Mouse (Mus musculus): ENCODE measurements around the gene Naaladl1. TPM values are rescaled to one million over a fixed set of nuclear protein-coding genes. Genes with fewer than 3 reads are reported as not detected.
A peak's percentile ranks its signal among the peaks of the same experiment; 100 is the strongest.
"Not testable (repeated sequence)": the region's sequence is repeated elsewhere in the genome, so short reads cannot be mapped to it uniquely, and the experiment has no call there.

The Naaladl1 gene
- total RNA-seq, 2 experiments from 2014 or later: not detected

GRCm38 (mm10) chr19:6127760-6128341, 22.3 kb downstream of the Naaladl1 start, which contains the start of gene Snx15:
Snx15 (minus strand) TSS chr19:6128304.
- peak; percentile 88 to 93 for DNase-seq (ENCODE audit: low spot score in 2 of 2)

- DNase-seq (ENCODE audit: low spot score in 2 of 2): not testable (repeated sequence)
These were observed 25.0 kb downstream of the Naaladl1 start for GRCm38 (mm10) chr19:6130414-6131128.

- DNase-seq (ENCODE audit: low spot score in 2 of 2): no peak
These were observed 26.7 kb downstream of the Naaladl1 start for GRCm38 (mm10) chr19:6132171-6132827.

- DNase-seq (ENCODE audit: low spot score in 2 of 2): not testable (repeated sequence)
These were observed 27.6 kb downstream of the Naaladl1 start for GRCm38 (mm10) chr19:6133197-6133596.

GRCm38 (mm10) chr19:6136397-6136796, 30.8 kb downstream of the Naaladl1 start:
- no peak for DNase-seq (ENCODE audit: low spot score in 2 of 2)

- DNase-seq (ENCODE audit: low spot score in 2 of 2): no peak
These were observed 34.1 kb downstream of the Naaladl1 start for GRCm38 (mm10) chr19:6139701-6140100.

GRCm38 (mm10) chr19:6140374-6140677, 34.7 kb downstream of the Naaladl1 start:
- no peak for DNase-seq (ENCODE audit: low spot score in 2 of 2)

- DNase-seq (ENCODE audit: low spot score in 2 of 2): peak; percentile 84
These were observed 35.3 kb downstream of the Naaladl1 start, which contains the start of gene Batf2 for GRCm38 (mm10) chr19:6140678-6141393. Batf2 (plus strand) TSS chr19:6140983.

GRCm38 (mm10) chr19:6141394-6141749, 35.8 kb downstream of the Naaladl1 start, which contains the start of gene Arl2:
Arl2 (minus strand) TSS chr19:6141548.
- peak; percentile 61 to 65 for DNase-seq (ENCODE audit: low spot score in 2 of 2)

- no peak for DNase-seq (ENCODE audit: low spot score in 2 of 2)
These were observed 39.3 kb downstream of the Naaladl1 start for GRCm38 (mm10) chr19:6144842-6145241.

GRCm38 (mm10) chr19:6155174-6155573, 49.6 kb downstream of the Naaladl1 start:
- DNase-seq (ENCODE audit: low spot score in 2 of 2): no peak

- no peak for DNase-seq (ENCODE audit: low spot score in 2 of 2)
These were observed 50.8 kb downstream of the Naaladl1 start for GRCm38 (mm10) chr19:6156372-6156771.

GRCm38 (mm10) chr19:6157220-6157619, 51.6 kb downstream of the Naaladl1 start:
- DNase-seq (ENCODE audit: low spot score in 2 of 2): no peak

GRCm38 (mm10) chr19:6163872-6164547, 58.4 kb downstream of the Naaladl1 start:
- DNase-seq (ENCODE audit: low spot score in 2 of 2): no peak

Other genes starting within 250 kb of the Naaladl1 start
- 10 to 100 TPM; 21.1 to 42.8 TPM for gene Frmd8, start 230.5 kb upstream of the Naaladl1 start, total RNA-seq (2021)
- gene Slc25a45, start 228.0 kb upstream of the Naaladl1 start, total RNA-seq (2021): 10 to 100 TPM in 1 of 2 experiments, 1 to 10 TPM in 1; 4.9 to 19.0 TPM
- gene Tigd3, start 211.6 kb upstream of the Naaladl1 start, total RNA-seq (2021): 1 to 10 TPM in 1 of 2 experiments, under 1 TPM in 1; 0.90 to 1.1 TPM
- 100 to 1,000 TPM; 111 to 129 TPM for gene Dpf2, start 192.8 kb upstream of the Naaladl1 start, total RNA-seq (2021)
- 1 to 10 TPM; 5.2 to 8.0 TPM for gene Cdc42ep2, start 181.0 kb upstream of the Naaladl1 start, total RNA-seq (2021)
- 10 to 100 TPM; 15.5 to 16.8 TPM for gene Pola2, start 141.6 kb upstream of the Naaladl1 start, total RNA-seq (2021)
- gene Slc22a20, start 119.6 kb upstream of the Naaladl1 start, total RNA-seq (2021): not detected
- gene Capn1, start 89.9 kb upstream of the Naaladl1 start, total RNA-seq (2021): 10 to 100 TPM; 31.6 to 35.5 TPM
- gene Syvn1, start 59.2 kb upstream of the Naaladl1 start, total RNA-seq (2021): 10 to 100 TPM; 49.7 to 71.3 TPM
- 10 to 100 TPM; 53.3 to 59.7 TPM for gene Mrpl49, start 48.0 kb upstream of the Naaladl1 start, total RNA-seq (2021)
- 1,000 to 10,000 TPM; 1,067 to 1,157 TPM for gene Fau, start 47.9 kb upstream of the Naaladl1 start, total RNA-seq (2021)
- 10 to 100 TPM; 29.1 to 32.9 TPM for gene Znhit2, start 44.6 kb upstream of the Naaladl1 start, total RNA-seq (2021)
- gene Tm7sf2, start 37.4 kb upstream of the Naaladl1 start, total RNA-seq (2021): 10 to 100 TPM; 19.7 to 36.7 TPM
- gene Vps51, start 28.6 kb upstream of the Naaladl1 start, total RNA-seq (2021): 10 to 100 TPM; 51.6 to 58.8 TPM
- not detected for gene Tmem262, start 25.7 kb upstream of the Naaladl1 start, total RNA-seq (2021)
- gene Gm28374, start 23.5 kb upstream of the Naaladl1 start, total RNA-seq (2021): not detected
- gene Zfpl1, start 20.8 kb upstream of the Naaladl1 start, total RNA-seq (2021): 10 to 100 TPM; 29.8 to 34.1 TPM
- gene Cdca5, start 20.8 kb upstream of the Naaladl1 start, total RNA-seq (2021): under 1 TPM; 0.58 to 0.60 TPM
- not detected for gene AC131692.1, start 11.4 kb upstream of the Naaladl1 start, total RNA-seq (2021)
- 10 to 100 TPM; 12.9 to 17.2 TPM for gene Sac3d1, start 12.9 kb downstream of the Naaladl1 start, total RNA-seq (2021)
- 10 to 100 TPM; 26.8 to 28.1 TPM for gene Snx15, start 22.5 kb downstream of the Naaladl1 start, total RNA-seq (2021)
- gene Batf2, start 35.2 kb downstream of the Naaladl1 start, total RNA-seq (2021): 1 to 10 TPM; 1.6 to 3.1 TPM
- 10 to 100 TPM; 84.7 to 87.7 TPM for gene Arl2, start 35.8 kb downstream of the Naaladl1 start, total RNA-seq (2021)
- 1 to 10 TPM in 1 of 2 experiments, under 1 TPM in 1; 0.99 to 1.3 TPM for gene Majin, start 78.6 kb downstream of the Naaladl1 start, total RNA-seq (2021)
- gene Gpha2, start 120.6 kb downstream of the Naaladl1 start, total RNA-seq (2021): 10 to 100 TPM; 21.9 to 24.2 TPM
- gene Ppp2r5b, start 130.1 kb downstream of the Naaladl1 start, total RNA-seq (2021): 100 to 1,000 TPM in 1 of 2 experiments, 10 to 100 TPM in 1; 97.0 to 115 TPM
- gene Atg2a, start 135.9 kb downstream of the Naaladl1 start, total RNA-seq (2021): 10 to 100 TPM; 26.4 to 37.1 TPM
- 100 to 1,000 TPM; 112 to 157 TPM for gene Ehd1, start 170.9 kb downstream of the Naaladl1 start, total RNA-seq (2021)
- gene Cdc42bpg, start 200.7 kb downstream of the Naaladl1 start, total RNA-seq (2021): 10 to 100 TPM; 15.1 to 19.3 TPM
- 10 to 100 TPM; 48.2 to 54.2 TPM for gene Men1, start 229.2 kb downstream of the Naaladl1 start, total RNA-seq (2021)
- 10 to 100 TPM; 31.1 to 40.1 TPM for gene Map4k2, start 235.4 kb downstream of the Naaladl1 start, total RNA-seq (2021)

Measured in adrenal gland, adult 18-20 months (tissue).